Mouse (Mus musculus) frontal cortex, postnatal 14 days (tissue): ENCODE measurements around the gene Rasgef1c.
A peak's percentile ranks its signal among the peaks of the same experiment; 100 is the strongest.

Source experiments
- DNase-seq, 2 experiments: peaks; one replicate each; pipeline ENCODE4 v3.0.0; 2022; ENCODE audit warnings: low spot score in 2 of 2

The Rasgef1c gene

GRCm38 (mm10) chr11:49901659-49902458 lies at the start of gene Rasgef1c:
TSS of gene Rasgef1c (plus strand) at chr11:49901835.
- DNase-seq: peak in 1 of 2 experiments; percentile 65

- DNase-seq: no peak
These were observed 46.5 kb upstream of the Rasgef1c start for GRCm38 (mm10) chr11:49855144-49855543.

GRCm38 (mm10) chr11:49861139-49861538 lies 40.5 kb upstream of the Rasgef1c start:
- DNase-seq: no peak

DNA sequence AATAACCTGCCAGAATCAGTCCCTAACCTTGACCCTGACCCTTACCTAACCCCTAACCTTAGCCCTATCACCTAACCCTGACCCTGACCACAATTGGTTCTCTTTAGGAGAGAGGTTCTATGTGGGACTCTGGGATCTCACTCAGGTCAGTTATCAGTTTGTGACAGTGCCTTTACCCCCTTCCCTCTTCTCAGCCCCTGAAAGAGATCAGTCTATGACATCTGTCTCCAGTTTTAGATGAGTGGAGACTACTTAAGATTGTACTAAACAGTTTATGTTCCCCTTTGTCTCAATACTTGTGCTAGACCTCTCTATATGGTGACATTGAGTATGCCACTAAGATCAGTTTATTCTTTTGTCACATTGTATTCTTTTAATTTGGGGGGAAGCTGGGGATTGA lies 37.7 kb upstream of the Rasgef1c start:
- no peak for DNase-seq

DNA sequence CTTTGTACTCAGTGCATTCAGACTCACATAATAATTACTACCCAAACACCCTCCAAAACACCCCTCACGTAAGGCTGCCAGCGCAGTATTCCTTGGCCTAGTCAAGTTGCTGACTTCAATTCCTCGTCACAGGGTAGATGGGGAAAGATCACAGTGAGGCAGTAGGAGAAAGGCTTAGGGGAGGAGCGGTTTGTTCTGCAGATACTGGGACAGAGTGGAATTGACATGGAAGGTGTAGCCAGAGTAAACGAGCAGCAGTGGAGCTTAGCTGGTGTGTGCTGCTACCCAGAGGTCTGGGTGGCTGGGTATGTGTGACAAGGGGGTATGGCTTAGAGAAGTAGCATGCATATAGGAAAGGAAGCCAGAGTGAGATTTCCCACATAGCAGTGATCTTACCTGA lies 34.3 kb upstream of the Rasgef1c start:
- DNase-seq: no peak

DNA sequence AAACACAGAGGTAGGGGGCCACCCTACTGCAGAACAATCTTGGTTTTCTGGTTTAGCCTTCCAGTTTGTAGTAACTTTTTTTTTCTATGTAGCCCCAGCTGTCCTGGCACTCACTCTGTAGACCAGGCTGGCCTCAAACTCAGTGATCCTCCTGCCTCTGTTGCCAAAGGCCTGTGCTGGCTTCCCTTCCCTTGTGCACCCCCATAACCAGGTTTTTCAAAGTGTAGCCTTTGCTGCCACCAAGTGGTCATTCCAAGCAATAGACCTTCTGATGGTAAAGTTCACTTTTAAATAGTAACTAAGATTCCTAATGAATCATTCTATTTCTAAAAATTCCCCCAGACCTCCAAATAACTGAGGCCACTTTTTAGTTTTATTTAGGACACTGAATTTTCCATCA lies 31.9 kb upstream of the Rasgef1c start:
- no peak for DNase-seq

DNA sequence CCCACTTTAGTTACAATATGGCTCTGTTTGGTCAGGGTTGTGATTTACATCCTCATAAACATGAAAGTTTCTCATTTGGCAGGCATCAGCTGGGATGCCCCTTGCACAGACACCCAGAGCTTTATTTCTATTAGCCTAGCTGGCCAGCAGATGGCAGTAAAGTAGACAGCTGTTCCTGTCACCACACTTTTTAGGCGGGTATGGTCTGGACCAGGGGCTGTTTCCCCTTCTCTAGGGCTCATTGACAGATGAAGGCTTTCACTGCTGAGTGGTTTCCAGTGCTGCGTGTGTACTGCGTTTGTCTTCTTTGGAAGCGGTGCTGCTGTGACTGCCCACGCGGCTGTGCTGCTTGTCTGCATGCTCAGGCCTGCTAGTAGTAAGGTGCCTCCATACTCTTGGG lies 29.7 kb upstream of the Rasgef1c start:
- DNase-seq: peak in 1 of 2 experiments; percentile 35

DNA sequence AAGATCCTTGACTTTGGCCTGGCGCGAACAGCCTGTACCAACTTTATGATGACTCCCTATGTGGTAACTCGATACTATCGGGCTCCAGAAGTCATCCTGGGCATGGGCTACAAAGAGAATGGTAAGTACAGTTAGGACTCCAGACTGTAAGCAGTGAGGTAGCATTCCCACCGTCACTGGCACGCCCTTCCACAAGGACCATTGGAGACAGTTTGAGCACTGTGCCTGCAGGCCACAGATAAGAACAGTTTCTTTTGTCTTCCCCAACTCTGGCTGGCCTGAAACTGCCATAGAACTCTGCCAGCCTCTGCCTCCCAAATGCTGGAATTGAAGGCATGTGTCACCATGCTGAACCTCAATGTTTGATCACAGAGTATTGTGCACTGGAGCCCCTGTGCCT lies 28.9 kb upstream of the Rasgef1c start:
- no peak for DNase-seq

- DNase-seq: no peak
These were observed 24.5 kb upstream of the Rasgef1c start for GRCm38 (mm10) chr11:49876948-49877817.

- no peak for DNase-seq
These were observed 21.5 kb upstream of the Rasgef1c start for GRCm38 (mm10) chr11:49879950-49880642.

- no peak for DNase-seq
These were observed 18.2 kb upstream of the Rasgef1c start for GRCm38 (mm10) chr11:49883394-49883793.

DNA sequence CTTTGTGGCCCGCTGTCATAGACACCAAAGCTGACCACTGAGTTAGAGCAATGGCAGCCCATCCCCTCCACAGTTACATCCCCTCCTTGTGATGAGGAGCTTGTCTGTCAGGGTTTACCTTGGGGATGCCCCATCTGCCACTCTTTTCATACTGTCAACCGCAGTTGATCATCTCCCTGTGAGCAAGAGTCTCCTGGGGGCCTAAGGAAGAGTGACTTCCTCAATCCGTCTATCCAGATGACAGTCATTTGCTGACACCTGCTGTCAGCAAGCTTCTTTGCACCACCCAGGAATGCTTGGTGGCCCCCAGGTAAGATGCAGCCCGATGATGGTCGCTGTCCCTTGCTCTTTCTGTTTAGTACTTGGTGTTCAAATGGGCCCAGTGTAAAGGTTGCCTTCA lies 13.2 kb upstream of the Rasgef1c start:
- no peak for DNase-seq

GRCm38 (mm10) chr11:49891993-49892392 lies 9.6 kb upstream of the Rasgef1c start:
- DNase-seq: no peak

GRCm38 (mm10) chr11:49893806-49894205 lies 7.8 kb upstream of the Rasgef1c start:
- no peak for DNase-seq

- no peak for DNase-seq
These were observed 5.6 kb upstream of the Rasgef1c start for GRCm38 (mm10) chr11:49895966-49896590.

DNA sequence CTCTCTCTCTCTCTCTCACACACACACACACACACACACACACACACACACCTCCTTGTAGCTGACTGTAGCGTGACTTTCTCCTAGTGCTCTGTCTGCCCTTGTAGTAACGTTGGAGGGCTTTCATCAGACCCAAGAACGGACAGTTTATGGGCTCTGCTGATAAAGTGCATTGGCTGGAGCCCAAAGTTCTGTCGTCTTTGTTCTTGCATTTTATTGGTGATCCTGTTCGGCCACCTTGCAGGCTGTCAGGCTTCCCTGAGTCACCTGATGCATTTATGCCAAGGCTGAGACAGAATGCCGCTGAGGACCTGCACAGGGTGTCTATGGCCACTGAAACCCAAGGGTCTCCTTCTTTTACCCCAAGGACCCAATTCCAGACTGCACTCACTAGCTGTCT lies 1.6 kb upstream of the Rasgef1c start:
- no peak for DNase-seq

DNA sequence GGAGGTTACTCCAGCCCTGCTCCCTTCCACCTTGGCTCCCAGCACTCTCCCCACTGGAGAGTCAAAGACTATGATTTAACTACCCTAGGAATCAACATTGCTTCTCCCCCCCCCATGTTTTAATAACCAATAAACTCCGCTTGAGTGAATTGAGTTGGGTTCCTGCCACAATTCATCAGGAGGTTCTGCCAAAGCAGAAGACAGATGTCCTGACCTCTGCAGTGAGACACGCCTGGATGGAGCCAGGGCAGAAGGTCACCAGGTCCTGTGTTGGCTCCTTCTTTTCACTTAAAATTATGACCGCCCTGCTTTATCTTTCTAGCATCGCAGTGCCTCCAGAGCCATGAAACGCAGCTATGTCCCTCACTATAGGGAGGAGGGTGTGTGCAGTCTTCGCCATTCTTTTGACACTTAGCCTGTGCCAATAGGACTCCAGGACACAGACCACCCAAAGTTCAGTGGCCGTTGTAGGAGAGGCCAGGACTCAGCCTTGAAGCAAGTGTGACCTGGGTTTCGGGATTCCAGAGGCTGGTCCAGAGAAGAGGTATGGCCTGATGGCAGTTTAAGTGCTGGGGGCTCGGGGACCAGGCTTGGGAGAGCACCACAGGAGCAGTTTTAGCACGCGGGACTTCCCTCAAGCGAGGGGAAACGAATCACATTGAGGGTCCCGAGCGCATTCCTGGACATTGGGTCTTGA lies 525 bp upstream of the Rasgef1c start:
- DNase-seq: no peak

DNA sequence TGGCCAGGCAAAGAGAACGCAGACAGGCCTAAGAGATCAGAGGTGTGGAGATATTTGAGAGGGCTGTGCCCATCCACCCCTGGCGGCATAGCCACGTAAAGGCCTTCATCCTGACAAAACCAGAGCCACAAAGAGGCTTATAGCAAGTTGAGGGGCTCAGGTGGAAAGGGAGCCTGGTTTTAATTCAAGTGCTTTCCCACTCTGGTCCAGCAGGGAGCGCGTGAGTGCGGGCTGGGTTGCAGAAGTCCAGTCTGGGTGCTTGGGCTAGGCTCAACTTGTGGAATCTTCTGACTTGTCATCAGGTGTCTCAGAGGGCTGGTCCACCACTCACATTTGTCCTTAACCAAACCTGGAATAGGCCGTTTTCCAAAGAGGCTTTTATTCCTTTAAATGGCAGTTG lies 1.7 kb downstream of the Rasgef1c start:
- peak in 1 of 2 experiments; percentile 75 for DNase-seq

DNA sequence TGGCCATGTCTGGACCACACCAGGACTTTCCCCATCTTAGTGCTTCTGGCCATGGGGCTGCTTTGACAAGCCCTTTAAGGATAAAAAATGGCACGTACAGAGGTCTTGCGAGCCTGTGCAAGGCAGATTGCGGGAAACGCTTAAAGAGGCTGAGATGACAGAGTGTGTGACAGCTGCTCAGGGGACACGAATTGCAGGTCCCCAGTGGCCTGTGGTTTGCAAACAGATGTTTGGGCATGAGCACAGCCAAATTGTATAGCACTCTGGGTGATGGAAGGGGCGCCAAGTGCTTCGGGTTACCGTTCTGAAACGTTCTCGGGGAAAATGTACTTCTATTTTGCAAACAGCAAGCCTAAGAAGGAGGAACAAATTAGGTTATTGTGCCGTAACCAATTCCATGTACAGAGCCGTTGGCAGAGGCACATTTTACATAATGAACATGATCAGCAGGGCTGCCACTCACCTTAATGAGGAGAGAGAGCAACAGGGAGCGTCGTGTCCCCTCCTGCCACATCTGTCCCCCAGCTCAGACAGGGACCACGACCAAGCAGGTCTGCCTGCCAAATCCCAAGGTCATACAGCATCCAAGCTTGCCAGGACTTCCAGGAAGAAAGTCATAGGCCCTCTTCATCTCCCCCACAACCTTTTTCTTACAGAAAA lies 17.0 kb downstream of the Rasgef1c start:
- DNase-seq: no peak

DNA sequence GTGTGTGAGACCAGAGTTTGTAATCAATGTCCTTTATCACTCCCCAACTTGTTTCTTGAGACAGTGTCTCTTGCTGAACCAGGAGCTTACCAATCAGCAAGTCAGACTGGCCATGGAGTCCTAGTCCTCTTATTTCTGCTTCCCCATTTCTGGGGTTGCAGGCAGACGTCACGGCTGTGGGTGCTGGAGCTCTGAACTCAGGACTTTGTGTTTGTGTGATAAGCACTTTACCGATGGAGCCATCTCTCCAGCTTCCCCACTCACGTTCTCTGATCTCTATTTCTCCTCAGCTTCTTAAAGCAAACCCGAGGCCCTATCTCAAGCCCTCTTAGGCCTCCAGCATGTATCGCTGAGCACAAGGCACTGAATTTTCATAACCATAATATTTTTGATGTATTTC lies 17.7 kb downstream of the Rasgef1c start:
- DNase-seq: no peak

GRCm38 (mm10) chr11:49923539-49923938 lies 21.9 kb downstream of the Rasgef1c start:
- DNase-seq: no peak
